Mouse (Mus musculus) hindbrain, embryonic 10.5 days (tissue): ENCODE measurements around the gene Slc52a3. TPM values are rescaled to one million over a fixed set of nuclear protein-coding genes. Genes with fewer than 3 reads are reported as not detected.

ENCODE experiments used
- DNase-seq: peaks from one replicate; pipeline ENCODE4 v3.0.0-alpha.2; 2017; ENCODE audit warnings: low spot score
- H3K27ac ChIP-seq: fragments of 300-500 bp; sonication (generic); 2 replicates; pipeline ENCODE4 v1.5.1; 2016; ENCODE audit warnings: mild to moderate bottlenecking, moderate library complexity
- H3K27me3 ChIP-seq: fragments of 300-500 bp; sonication (generic); 2 replicates; pipeline ENCODE4 v1.6.1; 2016; ENCODE audit warnings: mild to moderate bottlenecking; ENCODE audit not compliant: poor library complexity, insufficient read depth, severe bottlenecking
- H3K36me3 ChIP-seq: fragments of 300-500 bp; sonication (generic); 2 replicates; pipeline ENCODE4 v1.6.1; 2016; ENCODE audit warnings: mild to moderate bottlenecking, moderate library complexity
- H3K4me1 ChIP-seq: fragments of 300-500 bp; sonication (generic); replicated peaks from 2 replicates; pipeline ENCODE4 v1.6.1; 2016; ENCODE audit warnings: mild to moderate bottlenecking
- H3K4me3 ChIP-seq: fragments of 300-500 bp; sonication (generic); 2 replicates; pipeline ENCODE4 v1.5.1; 2016; ENCODE audit warnings: mild to moderate bottlenecking, moderate library complexity
- H3K9me3 ChIP-seq: fragments of 300-500 bp; sonication (generic); 2 replicates; pipeline ENCODE4 v1.6.1; 2016; ENCODE audit warnings: mild to moderate bottlenecking, moderate library complexity
- WGBS: fragments of 180-500 bp; shearing (Covaris S2); methylation state at CpG from one replicate; pipeline ENCODE4 v1.1.7; 2016; 5-methylcytosine and 5-hydroxymethylcytosine counted together
- microRNA counts: library from miRNA; unstranded; fragments of <30 nt; microRNA quantifications from one replicate; lab custom pipeline; 2017
- polyA plus RNA-seq: library from polyadenylated mRNA; unstranded; fragments of >200 nt; fragmentation: Nextera tagmentation; extraction: Ambion mirVana; gene quantifications from 2 replicates; pipeline ENCODE4 v1.2.1, GENCODE M21; 2016

The Slc52a3 gene
- polyA plus RNA-seq, 1 experiment from 2014 or later = 1.3 TPM

GRCm38 (mm10) chr2:152048003-152048980 lies 52.0 kb downstream of the Slc52a3 start:
- Histone ChIP-seq H3K36me3 (no peaks in the 10 kb centered on the region), H3K27ac (peak overlapping the region; percentile 94), H3K4me1 (peaks cover 63% of the 10 kb centered on the region), H3K9me3 (no peaks in the 10 kb centered on the region), H3K27me3 (peaks cover 84% of the 10 kb centered on the region), H3K4me3 (peak overlapping the region; percentile 64)
- under 1% methylated on average over 82 of the region's 82 CpGs for WGBS
- peak; percentile 34 for DNase-seq

GRCm38 (mm10) chr2:152048981-152049441 lies 52.7 kb downstream of the Slc52a3 start:
- no peaks in the 10 kb centered on the region for H3K36me3 ChIP-seq
- H3K4me1 ChIP-seq = peaks cover 63% of the 10 kb centered on the region
- peaks cover 88% of the 10 kb centered on the region for H3K27me3 ChIP-seq
- no peaks in the 10 kb centered on the region for H3K9me3 ChIP-seq
- peak overlapping the region; percentile 94 for H3K27ac ChIP-seq
- WGBS = under 1% methylated on average over 24 of the region's 24 CpGs
- H3K4me3 ChIP-seq = peak overlapping the region; percentile 64
- peak; percentile 66 for DNase-seq

GRCm38 (mm10) chr2:152049611-152050270 lies 53.4 kb downstream of the Slc52a3 start:
- peaks cover 58% of the 10 kb centered on the region for H3K4me1 ChIP-seq
- no peaks in the 10 kb centered on the region for H3K9me3 ChIP-seq
- peak overlapping the region; percentile 94 for H3K27ac ChIP-seq
- H3K36me3 ChIP-seq = no peaks in the 10 kb centered on the region
- peak; percentile 48 for DNase-seq
- H3K27me3 ChIP-seq = peaks cover 85% of the 10 kb centered on the region
- WGBS = 4% methylated on average over 13 of the region's 13 CpGs
- H3K4me3 ChIP-seq = peak overlapping the region; percentile 64

- WGBS = 6% methylated on average over 7 of the region's 7 CpGs
- Histone ChIP-seq H3K27me3 (peaks cover 84% of the 10 kb centered on the region), H3K9me3 (no peaks in the 10 kb centered on the region), H3K4me3 (peak overlapping the region; percentile 64), H3K36me3 (no peaks in the 10 kb centered on the region), H3K27ac (peak overlapping the region; percentile 94), H3K4me1 (peaks cover 59% of the 10 kb centered on the region)
- no peak for DNase-seq
Measured at GRCm38 (mm10) chr2:152050316-152050715, 54.0 kb downstream of the Slc52a3 start.

GRCm38 (mm10) chr2:152051985-152052384 lies 55.7 kb downstream of the Slc52a3 start:
- peaks cover 72% of the 10 kb centered on the region for H3K4me1 ChIP-seq

GRCm38 (mm10) chr2:152055406-152055805 lies 59.1 kb downstream of the Slc52a3 start:
- Histone ChIP-seq H3K36me3 (no peaks in the 10 kb centered on the region), H3K4me1 (peaks cover 45% of the 10 kb centered on the region), H3K9me3 (no peaks in the 10 kb centered on the region), H3K4me3 (no peak overlapping the region), H3K27me3 (peaks cover 76% of the 10 kb centered on the region), H3K27ac (peak overlapping the region; percentile 75)
- no peak for DNase-seq
- 66% methylated on average over 1 of the region's 1 CpGs for WGBS

More at GRCm38 (mm10) chr2:152051985-152052384, 55.7 kb downstream of the Slc52a3 start:
- H3K36me3 ChIP-seq = no peaks in the 10 kb centered on the region
- 70% methylated on average over 3 of the region's 3 CpGs for WGBS
- peaks cover 95% of the 10 kb centered on the region for H3K27me3 ChIP-seq
- no peak overlapping the region for H3K4me3 ChIP-seq
- DNase-seq = no peak
- no peaks in the 10 kb centered on the region for H3K9me3 ChIP-seq
- peak overlapping the region; percentile 56 for H3K27ac ChIP-seq

- no peak for DNase-seq
- H3K9me3 ChIP-seq = no peaks in the 10 kb centered on the region
- 66% methylated on average over 22 of the region's 22 CpGs for WGBS
Measured at GRCm38 (mm10) chr2:152056368-152057251, 60.3 kb downstream of the Slc52a3 start.

GRCm38 (mm10) chr2:152057252-152057563 lies 60.9 kb downstream of the Slc52a3 start:
- peak overlapping the region; percentile 75 for H3K27ac ChIP-seq
- WGBS = 77% methylated on average over 9 of the region's 9 CpGs
- H3K4me3 ChIP-seq = no peak overlapping the region
- no peaks in the 10 kb centered on the region for H3K36me3 ChIP-seq
- peaks cover 58% of the 10 kb centered on the region for H3K27me3 ChIP-seq
- no peaks in the 10 kb centered on the region for H3K9me3 ChIP-seq
- no peak for DNase-seq
- peaks cover 35% of the 10 kb centered on the region for H3K4me1 ChIP-seq

More at GRCm38 (mm10) chr2:152056368-152057251, 60.3 kb downstream of the Slc52a3 start:
- Histone ChIP-seq H3K27ac (peak overlapping the region; percentile 75), H3K4me1 (peaks cover 40% of the 10 kb centered on the region), H3K4me3 (no peak overlapping the region), H3K36me3 (no peaks in the 10 kb centered on the region), H3K27me3 (peaks cover 64% of the 10 kb centered on the region)

MicroRNAs encoded within 50 kb of the gene (microRNA counts, 519-probe panel; counts per million panel counts)
- microRNA mmu-miR-1953 (lab: Ali Mortazavi, UCI) = 1,255 counts per million, percentile 77 among the panel's probes with 10 or more counts

Other genes starting within 250 kb of the Slc52a3 start
- gene Rspo4, start 153.6 kb upstream of the Slc52a3 start, polyA plus RNA-seq = 0.77 and 1.3 TPM in 2 replicates
- 0.22 and 0.31 TPM in 2 replicates for gene Angpt4, start 85.3 kb upstream of the Slc52a3 start, polyA plus RNA-seq
- gene Fam110a, start 16.3 kb upstream of the Slc52a3 start, polyA plus RNA-seq = 99.4 and 149 TPM in 2 replicates
- gene Scrt2, start 85.0 kb downstream of the Slc52a3 start, polyA plus RNA-seq = 5.5 and 19.0 TPM in 2 replicates
- gene Srxn1, start 109.0 kb downstream of the Slc52a3 start, polyA plus RNA-seq = 15.6 and 18.7 TPM in 2 replicates
- 5.2 and 7.6 TPM in 2 replicates for gene Tcf15, start 147.1 kb downstream of the Slc52a3 start, polyA plus RNA-seq
- gene Csnk2a1, start 230.3 kb downstream of the Slc52a3 start, polyA plus RNA-seq = 83.7 and 91.3 TPM in 2 replicates